ENCODE assay signal across 36 mouse cellular contexts in the genomic region with DNA sequence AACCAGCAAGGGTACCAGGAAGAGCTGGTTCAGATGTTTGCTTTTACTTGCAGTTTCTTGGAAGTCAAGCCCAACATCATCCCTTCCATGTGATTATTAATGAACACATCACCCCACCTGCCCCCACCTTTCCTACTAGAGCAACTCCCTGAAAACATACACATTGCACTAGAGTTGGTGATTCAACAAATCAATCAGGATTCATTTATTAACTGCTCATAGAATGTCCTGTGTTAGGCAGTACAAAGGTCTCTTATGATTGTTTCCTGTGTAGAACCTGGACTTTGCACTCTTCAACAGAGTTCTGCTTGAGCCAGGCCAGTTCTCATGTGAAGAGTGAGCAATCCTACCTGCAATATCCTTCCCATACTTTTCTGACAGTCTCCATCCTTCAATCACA. TPM values are rescaled to one million over a fixed set of nuclear protein-coding genes. Genes with fewer than 3 reads are reported as not detected.
DNase-seq lines count a peak whose midpoint lies in the region; ATAC-seq and TF ChIP-seq lines count a peak whose summit lies in the region.
"Had no signal": no experiment of that assay in that cellular context is flagged by ENCODE, and none has a peak within 500 bp of the region (broad histone marks: within the 10 kb centered on the region; RNA-seq: fewer than 3 reads in every experiment).

No protein-coding gene starts in this region.

- DNase-seq in kidney, adult 9 months, result peak; percentile 62
- DNase-seq in kidney, postnatal 4 days, result no peak
- DNase-seq in left cerebral cortex, adult 2 months (ENCODE audit: extremely low spot score in 1 of 2, low spot score in 2 of 2), result no peak
- DNase-seq: adrenal gland, postnatal 25 days; B cell, adult 2 months; cerebellum, adult 2 months; cerebellum, postnatal 14 days; gastrocnemius, adult 2 months; heart, postnatal 36 days; kidney, adult 18-20 months; midbrain, embryonic 14.5 days; retina, postnatal 1 day; right cerebral cortex, postnatal 25 days; spleen, adult 18-20 months had no signal

- no peak overlapping the region for H3K9ac ChIP-seq in intestine, embryonic 15.5 days
- no peak overlapping the region for H3K9ac ChIP-seq in hindbrain, embryonic 13.5 days
- H3K9ac ChIP-seq: forebrain, embryonic 15.5 days; heart, embryonic 15.5 days; hindbrain, embryonic 12.5 days; limb, embryonic 12.5 days; liver, embryonic 14.5 days had no signal

- no peak for TF ChIP-seq CTCF in embryonic fibroblast, embryonic 13.5 days (IDR thresholded peaks at IDR 0.05; ENCODE audit: borderline replicate concordance, insufficient read depth, low read length)
- no peak for TF ChIP-seq CTCF in small intestine, adult 2 months (IDR thresholded peaks at IDR 0.05; ENCODE audit: extremely low read depth, insufficient read length, insufficient replicate concordance, low read depth, low read length)
- TF ChIP-seq CTCF in left cerebral cortex, adult 2 months (IDR thresholded peaks at IDR 0.05), result no peak

- TF ChIP-seq POLR2A in embryonic fibroblast, embryonic 13.5 days (IDR thresholded peaks at IDR 0.05; ENCODE audit: low read depth, low read length), result no peak
- TF ChIP-seq POLR2A in small intestine, adult 2 months (IDR thresholded peaks at IDR 0.05; ENCODE audit: low read depth, low read length), result no peak

- ATAC-seq in intestine, embryonic 15.5 days, result peak; percentile 88
- ATAC-seq in hindbrain, embryonic 13.5 days (ENCODE audit: low FRiP score), result no peak
- no peak for ATAC-seq in frontal cortex, adult (ENCODE audit: low TSS enrichment)
- ATAC-seq: forebrain, embryonic 15.5 days; lung, postnatal 0 days had no signal

- H3K4me2 ChIP-seq in intestine, embryonic 15.5 days (replicated peaks), result no peak overlapping the region
- H3K4me2 ChIP-seq in hindbrain, embryonic 13.5 days, result no peak overlapping the region
- H3K4me2 ChIP-seq: forebrain, embryonic 15.5 days; heart, embryonic 15.5 days; hindbrain, embryonic 12.5 days; limb, embryonic 12.5 days had no signal

- H3K4me3 ChIP-seq in embryonic fibroblast, embryonic 13.5 days (ENCODE audit: insufficient read depth, low read length), result no peak overlapping the region
- no peak overlapping the region for H3K4me3 ChIP-seq in intestine, embryonic 15.5 days (replicated peaks)
- no peak overlapping the region for H3K4me3 ChIP-seq in small intestine, adult 2 months (ENCODE audit: low read depth, low read length)
- H3K4me3 ChIP-seq in hindbrain, embryonic 13.5 days, result no peak overlapping the region
- H3K4me3 ChIP-seq in left cerebral cortex, adult 2 months, result no peak overlapping the region
- H3K4me3 ChIP-seq: forebrain, embryonic 15.5 days; gastrocnemius, adult 2 months; heart, embryonic 15.5 days; hindbrain, embryonic 12.5 days; limb, embryonic 12.5 days had no signal

- intact Hi-C loops in left cerebral cortex, adult 2 months (cut with DNase I), result loop anchor here (10.0 kb wide), 1 partner anchor 172 kb away; no protein-coding TSS in a partner anchor

- no peaks in the 10 kb centered on the region for H3K9me3 ChIP-seq in intestine, embryonic 15.5 days
- H3K9me3 ChIP-seq in hindbrain, embryonic 13.5 days, result no peaks in the 10 kb centered on the region
- H3K9me3 ChIP-seq: forebrain, embryonic 15.5 days; heart, embryonic 15.5 days; hindbrain, embryonic 12.5 days; limb, embryonic 12.5 days had no signal

- H3K36me3 ChIP-seq in intestine, embryonic 15.5 days, result no peaks in the 10 kb centered on the region
- no peaks in the 10 kb centered on the region for H3K36me3 ChIP-seq in small intestine, adult 2 months (ENCODE audit: control insufficient read depth, insufficient read depth, low read length)
- no peaks in the 10 kb centered on the region for H3K36me3 ChIP-seq in hindbrain, embryonic 13.5 days
- H3K36me3 ChIP-seq: forebrain, embryonic 15.5 days; heart, embryonic 15.5 days; hindbrain, embryonic 12.5 days; limb, embryonic 12.5 days had no signal

- no peaks in the 10 kb centered on the region for H3K27me3 ChIP-seq in intestine, embryonic 15.5 days (replicated peaks)
- H3K27me3 ChIP-seq in small intestine, adult 2 months (ENCODE audit: control insufficient read depth, insufficient read depth, low read length), result no peaks in the 10 kb centered on the region
- H3K27me3 ChIP-seq in hindbrain, embryonic 13.5 days, result no peaks in the 10 kb centered on the region
- H3K27me3 ChIP-seq: forebrain, embryonic 15.5 days; heart, embryonic 15.5 days; hindbrain, embryonic 12.5 days; limb, embryonic 12.5 days had no signal

- peak overlapping the region; percentile 44; the same call in 1 of the 2 replicates for H3K27ac ChIP-seq in embryonic fibroblast, embryonic 13.5 days (ENCODE audit: insufficient read depth, low read length)
- H3K27ac ChIP-seq in intestine, embryonic 15.5 days, result no peak overlapping the region
- peak overlapping the region; percentile 94 for H3K27ac ChIP-seq in small intestine, adult 2 months (ENCODE audit: insufficient read depth, low read depth, low read length)
- H3K27ac ChIP-seq in hindbrain, embryonic 13.5 days, result no peak overlapping the region
- H3K27ac ChIP-seq in left cerebral cortex, adult 2 months, result no peak overlapping the region
- H3K27ac ChIP-seq: forebrain, embryonic 15.5 days; gastrocnemius, adult 2 months; hindbrain, embryonic 12.5 days; kidney, postnatal 0 days; limb, embryonic 12.5 days; liver, embryonic 14.5 days; macrophage had no signal

- H3K4me1 ChIP-seq in embryonic fibroblast, embryonic 13.5 days (ENCODE audit: control insufficient read depth, insufficient read depth, low read length), result peaks cover 14% of the 10 kb centered on the region
- 0 out of 2 replicates have a peak, but pooled peaks cover 8% of the 10 kb centered on the region for H3K4me1 ChIP-seq in intestine, embryonic 15.5 days (replicated peaks)
- peaks cover 9% of the 10 kb centered on the region for H3K4me1 ChIP-seq in small intestine, adult 2 months (ENCODE audit: control insufficient read depth, insufficient read depth, insufficient read length, low read length)
- H3K4me1 ChIP-seq in hindbrain, embryonic 13.5 days (replicated peaks), result 0 out of 2 replicates have a peak, but pooled peaks cover 4% of the 10 kb centered on the region
- H3K4me1 ChIP-seq: hindbrain, embryonic 12.5 days; limb, embryonic 12.5 days had no signal

RNA-seq across cellular contexts. Expression of gene Ctla4, which starts 59.8 kb away (rescaled TPM):
- polyA plus RNA-seq in embryonic fibroblast, embryonic 13.5 days (2011; ENCODE audit: insufficient read length, low read depth, missing spikeins), result not detected in 2 replicates
- not detected in 2 replicates for polyA plus RNA-seq in intestine, embryonic 15.5 days (2015; fragmentation: Nextera tagmentation; extraction: Ambion mirVana)
- 0.30 and 0.77 TPM in 2 replicates for polyA plus RNA-seq in small intestine, adult 2 months (2012; rRNA removed)
- polyA plus RNA-seq in hindbrain, embryonic 13.5 days (2015; fragmentation: Nextera tagmentation; extraction: Ambion mirVana), result not detected in 2 replicates
- not detected for total RNA-seq in left cerebral cortex, adult 2 months (2021)
- total RNA-seq: adrenal gland, adult 18-20 months; gastrocnemius, postnatal 4 days; layer of hippocampus, adult 18-20 months; layer of hippocampus, postnatal 10 days; left cerebral cortex, adult 18-20 months; left cerebral cortex, postnatal 25 days; megakaryocyte-erythroid progenitor cell, adult 5-6 weeks had no signal
- polyA plus RNA-seq: cerebellum, adult 2 months; forebrain, embryonic 15.5 days; hindbrain, embryonic 12.5 days; kidney, postnatal 0 days; liver, embryonic 14.5 days; lung, postnatal 0 days; macrophage; midbrain, embryonic 14.5 days; neural tube, embryonic 14.5 days; testis, adult 2 months had no signal

Comparison
In these comparisons a context has a peak if more than half of its experiments do, and no peak if none do; other contexts are left out.
1. H3K27ac ChIP-seq: peak in embryonic fibroblast, embryonic 13.5 days (single experiment) and small intestine, adult 2 months (single experiment); none in intestine, embryonic 15.5 days (single experiment), hindbrain, embryonic 13.5 days (single experiment) and left cerebral cortex, adult 2 months (single experiment).